Mouse (Mus musculus) small intestine, adult 2 months (tissue): ENCODE results near the gene Kcnv2. TPM values are rescaled to one million over a fixed set of nuclear protein-coding genes. Genes with fewer than 3 reads are reported as not detected.

Source experiments
- H3K27ac ChIP-seq: fragments of 200-500 bp; 2 replicates; pipeline ENCODE4 v1.5.1; 2012; ENCODE audit warnings: low read depth, low read length, control low read depth, inconsistent platforms; ENCODE audit not compliant: insufficient read depth
- H3K27me3 ChIP-seq: fragments of 200-500 bp; 2 replicates; pipeline ENCODE4 v1.6.1; 2012; ENCODE audit warnings: mild to moderate bottlenecking, moderate library complexity, low read length, inconsistent platforms; ENCODE audit not compliant: control insufficient read depth, insufficient read depth
- H3K36me3 ChIP-seq: fragments of 200-500 bp; 2 replicates; pipeline ENCODE4 v1.6.1; 2012; ENCODE audit warnings: mild to moderate bottlenecking, low read length, control low read depth, inconsistent platforms; ENCODE audit not compliant: control insufficient read depth, insufficient read depth
- H3K4me1 ChIP-seq: fragments of 200-500 bp; 2 replicates; pipeline ENCODE4 v1.6.1; 2012; ENCODE audit warnings: low read length, inconsistent platforms, mixed read lengths; ENCODE audit not compliant: control insufficient read depth, insufficient read depth, insufficient read length
- H3K4me3 ChIP-seq: fragments of 200-500 bp; 2 replicates; pipeline ENCODE4 v1.5.1; 2012; ENCODE audit warnings: low read depth, mild to moderate bottlenecking, control low read depth, inconsistent platforms, low read length, moderate library complexity
- CTCF ChIP-seq: fragments of 200-500 bp; IDR thresholded peaks from 2 replicates; pipeline ENCODE4 v1.5.1; 2012; ENCODE audit warnings: low read depth, mild to moderate bottlenecking, control low read depth, inconsistent platforms, low read length, moderate library complexity, mixed read lengths; ENCODE audit not compliant: insufficient replicate concordance, insufficient read length; ENCODE audit errors: extremely low read depth
- POLR2A ChIP-seq: fragments of 200-500 bp; IDR thresholded peaks from 2 replicates; pipeline ENCODE4 v1.6.1; 2012; ENCODE audit warnings: low read depth, mild to moderate bottlenecking, control low read depth, inconsistent platforms, low read length, moderate library complexity
- WGBS: fragments of 180-500 bp; shearing (Covaris S2); methylation state at CpG from one replicate; pipeline ENCODE4 v1.1.7; 2018; 5-methylcytosine and 5-hydroxymethylcytosine counted together
- polyA plus RNA-seq: library from polyadenylated mRNA; depleted of rRNA; stranded (reverse); fragments of >200 nt; gene quantifications from 2 replicates; pipeline ENCODE4 v1.2.3, GENCODE M21; 2012

Gene Kcnv2
- polyA plus RNA-seq, 1 experiment = 0.03 TPM

DNA sequence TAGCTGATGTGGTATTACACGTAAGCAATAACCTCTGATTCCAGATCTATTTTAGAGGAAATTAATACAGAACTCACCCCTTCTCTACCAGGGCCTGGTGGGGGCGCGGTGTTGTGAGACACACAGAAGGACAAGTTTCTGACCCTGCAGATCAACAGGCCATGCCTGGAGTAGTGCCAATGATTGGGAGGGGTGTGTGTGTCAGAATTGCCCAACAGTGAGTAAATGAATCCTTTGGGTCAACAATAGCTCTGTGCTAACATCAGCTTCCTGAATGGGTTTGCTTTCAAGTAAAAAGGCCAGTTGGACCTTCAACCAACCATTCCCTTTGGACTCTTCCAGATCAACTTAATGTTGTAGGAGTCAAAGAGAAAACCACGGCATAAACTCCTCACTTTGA, 6.3 kb downstream of the Kcnv2 start:
- WGBS = 36% methylated on average over 4 of the region's 4 CpGs
- no peak overlapping the region for H3K4me3 ChIP-seq
- no peak overlapping the region for H3K27ac ChIP-seq
- no peaks in the 10 kb centered on the region for H3K4me1 ChIP-seq
- no peaks in the 10 kb centered on the region for H3K27me3 ChIP-seq
- H3K36me3 ChIP-seq = no peaks in the 10 kb centered on the region
- TF ChIP-seq POLR2A (no peak), CTCF (no peak)

DNA sequence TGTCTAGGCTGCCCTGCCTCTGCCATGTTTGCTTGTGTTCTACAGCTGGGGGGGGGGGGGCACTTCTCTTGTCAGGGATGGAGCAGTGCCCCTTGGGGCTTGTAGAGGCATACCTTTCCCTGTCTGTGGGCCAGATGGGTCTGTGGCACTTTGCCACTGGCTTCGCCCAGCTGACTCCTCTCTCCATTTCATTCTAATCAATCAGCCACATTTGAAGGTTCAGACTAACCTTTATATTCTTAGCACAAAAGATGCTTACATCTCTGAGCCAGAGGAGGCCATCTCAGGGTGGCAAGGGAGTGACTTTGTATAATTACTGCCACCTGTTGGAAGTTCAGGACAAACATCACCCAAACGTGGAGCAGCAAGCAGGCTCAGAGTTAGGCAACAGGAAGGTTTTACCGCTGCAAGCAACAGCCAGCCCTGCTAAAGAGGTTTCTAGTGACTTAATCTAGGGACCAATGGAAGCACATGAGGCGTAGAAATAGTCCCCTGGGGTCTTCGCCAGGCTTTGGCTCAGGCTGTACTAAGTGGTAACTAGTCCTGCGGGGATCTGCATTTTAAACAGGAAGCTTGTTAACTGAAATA, 9.9 kb downstream of the Kcnv2 start:
- Histone ChIP-seq H3K4me3 (no peak overlapping the region), H3K4me1 (no peaks in the 10 kb centered on the region), H3K27ac (no peak overlapping the region), H3K36me3 (no peaks in the 10 kb centered on the region), H3K27me3 (no peaks in the 10 kb centered on the region)
- TF ChIP-seq CTCF = no peak
- TF ChIP-seq POLR2A = no peak
- WGBS = 67% methylated on average over 6 of the region's 6 CpGs

DNA sequence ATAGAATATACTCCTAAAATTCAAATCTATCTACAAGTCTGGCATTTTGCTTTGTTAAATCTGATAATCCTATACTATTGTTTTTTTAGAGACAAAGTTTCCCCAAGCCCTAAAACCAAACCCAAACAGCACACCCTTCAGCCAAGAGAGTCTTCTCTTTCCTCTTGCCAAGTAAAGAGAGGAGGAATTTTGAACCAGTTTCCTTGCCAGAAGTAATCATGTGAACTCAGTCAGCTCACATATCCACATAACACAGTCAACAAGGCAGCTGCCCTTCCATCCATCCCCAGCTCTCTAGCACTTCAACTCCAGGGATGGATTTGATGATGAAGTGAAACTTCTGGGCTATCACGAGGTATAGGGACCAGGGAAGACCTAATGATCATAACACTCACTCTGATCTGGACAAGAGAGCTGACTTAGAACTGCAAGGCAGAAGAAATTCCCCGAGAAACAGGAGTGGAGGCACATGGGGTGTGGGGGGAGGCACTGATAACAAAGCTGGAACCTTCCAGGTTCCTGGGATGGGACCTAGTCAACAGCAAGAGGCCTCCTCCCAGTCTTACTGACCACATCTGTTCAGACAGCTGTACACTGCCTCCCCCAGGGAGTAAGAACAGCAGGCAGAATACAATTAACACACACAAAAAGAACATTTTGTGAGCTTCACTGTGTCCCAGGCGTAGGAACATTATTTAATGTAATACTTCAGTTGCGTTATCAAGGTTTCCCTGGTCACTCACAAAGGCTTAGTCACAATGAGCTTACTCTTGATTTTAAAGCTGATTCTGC, 13.9 kb downstream of the Kcnv2 start:
- Histone ChIP-seq H3K27ac (0 out of 2 replicates have a peak overlapping the region, but pooled peaks have one; percentile 29), H3K27me3 (no peaks in the 10 kb centered on the region), H3K4me3 (no peak overlapping the region), H3K4me1 (no peaks in the 10 kb centered on the region), H3K36me3 (no peaks in the 10 kb centered on the region)
- no peak for TF ChIP-seq POLR2A
- TF ChIP-seq CTCF = no peak
- WGBS = 79% methylated on average over 4 of the region's 4 CpGs

DNA sequence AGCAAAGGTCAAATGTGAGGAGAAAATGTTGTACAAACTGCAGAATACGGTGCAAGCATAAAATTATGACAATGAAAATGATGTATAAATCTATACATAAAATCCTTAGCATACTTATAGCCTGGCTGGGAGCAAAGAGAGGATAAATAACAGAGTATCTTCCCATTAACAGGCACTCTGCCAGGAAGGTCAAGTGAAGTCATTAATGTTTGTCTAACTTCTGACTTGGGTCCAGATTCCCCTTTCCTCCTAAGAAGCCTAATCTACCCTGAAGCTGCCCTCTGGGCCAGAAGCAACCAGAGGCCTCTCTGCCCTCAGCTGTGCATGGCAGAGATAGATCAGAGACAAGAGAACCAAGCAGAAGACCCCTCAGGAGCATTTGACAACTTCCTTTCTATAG, 24.1 kb downstream of the Kcnv2 start:
- H3K27me3 ChIP-seq = no peaks in the 10 kb centered on the region
- no peak overlapping the region for H3K27ac ChIP-seq
- no peaks in the 10 kb centered on the region for H3K36me3 ChIP-seq
- H3K4me3 ChIP-seq = no peak overlapping the region
- WGBS = 79% methylated on average over 1 of the region's 1 CpGs
- no peaks in the 10 kb centered on the region for H3K4me1 ChIP-seq
- no peak for TF ChIP-seq POLR2A
- TF ChIP-seq CTCF = no peak

DNA sequence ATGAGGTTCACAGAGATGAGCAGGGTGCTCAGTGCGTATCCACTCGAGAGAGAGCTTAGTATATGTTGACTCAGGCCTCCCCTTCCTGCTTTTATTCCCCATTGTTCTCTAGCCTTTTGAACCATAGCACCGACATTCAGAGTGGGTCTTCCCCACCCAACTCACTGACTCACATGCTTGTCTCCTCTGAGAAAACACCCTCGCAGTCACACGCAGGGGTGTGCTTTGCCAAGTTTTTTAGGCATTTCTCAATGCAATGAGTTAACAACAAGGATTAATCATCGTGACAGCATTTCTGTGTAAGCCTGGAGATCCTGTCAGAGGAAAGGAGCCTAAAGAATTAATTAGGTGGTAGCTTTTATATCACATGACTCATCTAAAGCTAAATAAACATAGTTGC, 29.3 kb downstream of the Kcnv2 start:
- WGBS = 44% methylated on average over 6 of the region's 6 CpGs
- H3K4me3 ChIP-seq = no peak overlapping the region
- no peaks in the 10 kb centered on the region for H3K4me1 ChIP-seq
- TF ChIP-seq CTCF = no peak
- no peak for TF ChIP-seq POLR2A
- no peaks in the 10 kb centered on the region for H3K27me3 ChIP-seq
- no peak overlapping the region for H3K27ac ChIP-seq
- H3K36me3 ChIP-seq = no peaks in the 10 kb centered on the region

DNA sequence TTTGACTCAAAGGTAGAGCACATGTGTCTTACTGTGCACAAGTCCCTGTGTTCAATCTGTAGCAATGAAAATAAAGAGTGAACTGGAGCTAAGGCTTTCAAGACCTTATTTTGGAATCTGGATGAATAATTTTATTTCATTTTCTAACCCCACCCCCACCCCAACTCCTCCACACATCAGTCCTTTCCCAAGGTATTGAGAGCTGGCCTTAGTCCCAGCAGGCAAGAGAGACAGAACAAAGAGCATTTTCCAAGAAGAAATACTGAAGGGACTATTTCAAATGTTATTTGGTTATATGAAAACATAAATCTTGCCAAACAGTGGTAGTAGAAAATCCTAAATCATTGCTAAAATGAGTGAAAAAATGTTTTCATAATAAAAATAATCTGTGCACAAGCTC, 38.0 kb downstream of the Kcnv2 start:
- Histone ChIP-seq H3K27ac (no peak overlapping the region), H3K4me1 (no peaks in the 10 kb centered on the region; the same call in 1 of the 2 replicates), H3K27me3 (no peaks in the 10 kb centered on the region), H3K36me3 (no peaks in the 10 kb centered on the region), H3K4me3 (no peak overlapping the region)
- TF ChIP-seq POLR2A = no peak
- no peak for TF ChIP-seq CTCF

DNA sequence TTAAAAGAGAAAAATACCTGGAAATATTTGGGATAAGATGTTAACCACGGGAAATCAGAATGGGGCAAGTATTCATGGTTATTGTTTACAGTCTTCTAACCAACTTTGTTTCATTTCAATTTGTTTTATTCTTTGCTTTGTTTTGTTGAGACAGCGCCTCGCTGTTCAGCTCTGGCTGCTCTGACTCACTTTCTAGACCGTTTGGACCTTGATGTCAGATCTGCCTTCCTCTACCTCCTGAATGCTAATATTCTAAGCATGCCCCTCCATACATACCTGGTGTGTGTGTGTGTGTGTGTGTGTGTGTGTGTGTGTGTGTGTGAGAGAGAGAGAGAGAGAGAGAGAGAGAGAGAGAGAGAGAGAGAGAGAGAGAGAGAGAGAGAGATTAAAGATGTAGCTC, 41.5 kb downstream of the Kcnv2 start:
- TF ChIP-seq CTCF = no peak
- TF ChIP-seq POLR2A = no peak
- H3K36me3 ChIP-seq = no peaks in the 10 kb centered on the region
- WGBS = 17% methylated on average over 4 of the region's 4 CpGs
- peak overlapping the region; percentile 26; the same call in 1 of the 2 replicates for H3K4me3 ChIP-seq
- H3K4me1 ChIP-seq = no peaks in the 10 kb centered on the region; the same call in 1 of the 2 replicates
- no peak overlapping the region for H3K27ac ChIP-seq
- H3K27me3 ChIP-seq = no peaks in the 10 kb centered on the region
